Mouse (Mus musculus) brain, embryonic 14.5 days (tissue): ENCODE data around the gene Lama5.

Source experiments
- CTCF ChIP-seq: fragments of 200-500 bp; IDR thresholded peaks from 2 replicates; pipeline ENCODE4 v1.5.1; 2012; ENCODE audit warnings: inconsistent platforms, mild to moderate bottlenecking, moderate library complexity, borderline replicate concordance; ENCODE audit not compliant: insufficient read depth, insufficient read length; ENCODE audit errors: extremely low read depth
- POLR2A ChIP-seq: fragments of 200-500 bp; IDR thresholded peaks from 2 replicates; pipeline ENCODE4 v1.6.1; 2012; ENCODE audit warnings: mild to moderate bottlenecking, inconsistent platforms, borderline replicate concordance; ENCODE audit not compliant: poor library complexity, insufficient read depth, insufficient read length, severe bottlenecking; ENCODE audit errors: extremely low read depth

DNA sequence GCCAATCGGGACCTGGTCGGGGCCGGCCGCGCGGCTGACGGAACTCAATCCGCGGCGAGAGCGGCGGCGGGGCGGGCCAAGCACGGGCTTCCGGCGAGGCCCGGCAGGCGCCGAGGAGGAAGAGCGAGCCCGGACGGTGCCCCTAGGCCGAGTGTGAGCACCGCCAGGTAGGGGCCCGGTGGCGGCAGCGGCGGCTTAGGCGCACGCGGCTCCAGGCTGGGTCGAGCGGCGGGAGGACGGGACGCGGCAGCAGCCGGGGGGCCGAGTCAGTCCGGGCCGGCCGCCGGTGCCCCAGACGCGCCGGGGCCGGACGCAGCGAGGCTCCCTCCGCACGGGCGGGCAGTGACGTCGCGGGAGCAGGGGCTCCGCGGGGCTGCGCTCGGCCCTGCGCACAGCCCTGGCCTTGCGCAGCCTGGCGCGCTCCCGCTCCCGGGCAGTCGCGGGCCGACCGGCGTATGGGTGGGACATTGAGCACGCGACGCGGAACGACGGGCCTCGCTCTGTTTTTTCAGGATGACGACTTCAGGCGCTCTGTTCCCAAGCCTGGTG, 54.1 kb downstream of the Lama5 start:
- TF ChIP-seq POLR2A: peak; percentile 90
- TF ChIP-seq CTCF: no peak
